In genomic region chr3:86544785-86545184, GRCm38 (mm10) we compare ENCODE assay signal across 13 mouse cellular contexts. TPM values are rescaled to one million over a fixed set of nuclear protein-coding genes. Genes with fewer than 3 reads are reported as not detected.
DNase-seq lines count a peak whose midpoint lies in the region; ATAC-seq lines count a peak whose summit lies in the region.
"Had no signal": no experiment of that assay in that cellular context is flagged by ENCODE, and none has a peak within 500 bp of the region (broad histone marks: within the 10 kb centered on the region; RNA-seq: fewer than 3 reads in every experiment).

No protein-coding gene starts in this region.

- ATAC-seq in heart, embryonic 14.5 days (ENCODE audit: insufficient number of reproducible peaks, insufficient read depth, low FRiP score, low read depth) = no peak
- ATAC-seq in embryonic facial prominence, embryonic 12.5 days (ENCODE audit: insufficient number of reproducible peaks, insufficient read depth, low FRiP score, low TSS enrichment) = no peak
- no peak for ATAC-seq in neural tube, embryonic 14.5 days (ENCODE audit: low read depth)

- intact Hi-C loops in heart, postnatal 36 days (cut with DNase I) = loop anchor here (5.0 kb wide), 1 partner anchor 218 kb away; no protein-coding TSS in a partner anchor
- intact Hi-C loops in left cerebral cortex, postnatal 25 days (cut with DNase I) = no loop called here

- H3K4me2 ChIP-seq in heart, embryonic 14.5 days (ENCODE audit: low read length) = peak overlapping the region; percentile 16; the same call in 1 of the 2 replicates
- H3K4me2 ChIP-seq in embryonic facial prominence, embryonic 12.5 days (replicated peaks) = peak overlapping the region; percentile 20
- H3K4me2 ChIP-seq in neural tube, embryonic 14.5 days (ENCODE audit: low read depth, low read length) = peak overlapping the region; percentile 39
- H3K4me2 ChIP-seq: lung, embryonic 15.5 days had no signal

- H3K9ac ChIP-seq in heart, embryonic 14.5 days (ENCODE audit: low read length) = no peak overlapping the region
- peak overlapping the region; percentile 67 for H3K9ac ChIP-seq in embryonic facial prominence, embryonic 12.5 days
- H3K9ac ChIP-seq in neural tube, embryonic 14.5 days (replicated peaks; ENCODE audit: low read depth, low read length) = peak overlapping the region; percentile 39
- H3K9ac ChIP-seq: lung, embryonic 15.5 days had no signal

- WGBS in heart, embryonic 14.5 days = 39% methylated on average over 3 of the region's 3 CpGs
- WGBS in embryonic facial prominence, embryonic 12.5 days = 15% methylated on average over 3 of the region's 3 CpGs
- 14% methylated on average over 3 of the region's 3 CpGs for WGBS in limb, embryonic 10.5 days
- 44% methylated on average over 3 of the region's 3 CpGs for WGBS in neural tube, embryonic 14.5 days

- H3K4me1 ChIP-seq in heart, embryonic 14.5 days (ENCODE audit: control insufficient read depth in 2 of 2, insufficient read depth in 2 of 2, low read length in 2 of 2) = peaks cover 2 to 21% of the 10 kb centered on the region in 2 experiments
- H3K4me1 ChIP-seq in embryonic facial prominence, embryonic 12.5 days = peaks cover 4% of the 10 kb centered on the region; the same call in 1 of the 2 replicates
- peaks cover 42% of the 10 kb centered on the region for H3K4me1 ChIP-seq in limb, embryonic 10.5 days
- peaks cover 2% of the 10 kb centered on the region; the same call in 1 of the 2 replicates for H3K4me1 ChIP-seq in neural tube, embryonic 14.5 days (ENCODE audit: control insufficient read depth, insufficient read depth, low read length)

- no peak for DNase-seq in heart, postnatal 36 days
- DNase-seq in limb, embryonic 10.5 days (ENCODE audit: low spot score) = peak; percentile 69
- DNase-seq in layer of hippocampus, postnatal 25 days (ENCODE audit: extremely low spot score in 1 of 2, low spot score in 1 of 2) = no peak
- DNase-seq in lung, postnatal 10 days = no peak
- DNase-seq in left cerebral cortex, postnatal 25 days (ENCODE audit: low spot score in 2 of 2) = no peak

- no peaks in the 10 kb centered on the region for H3K9me3 ChIP-seq in heart, embryonic 14.5 days (ENCODE audit: control insufficient read depth, low read length)
- H3K9me3 ChIP-seq in embryonic facial prominence, embryonic 12.5 days = no peaks in the 10 kb centered on the region
- H3K9me3 ChIP-seq in limb, embryonic 10.5 days (replicated peaks) = no peaks in the 10 kb centered on the region
- H3K9me3 ChIP-seq in neural tube, embryonic 14.5 days (ENCODE audit: control insufficient read depth, low read length) = no peaks in the 10 kb centered on the region
- H3K9me3 ChIP-seq: lung, embryonic 15.5 days had no signal

- H3K4me3 ChIP-seq in heart, embryonic 14.5 days (ENCODE audit: control insufficient read depth in 1 of 2, insufficient read depth in 1 of 2, low read depth in 1 of 2, low read length in 2 of 2) = peak overlapping the region in 1 of 2 experiments; percentile 17; a peak in 1 of 4 replicates
- H3K4me3 ChIP-seq in embryonic facial prominence, embryonic 12.5 days = peak overlapping the region; percentile 42
- H3K4me3 ChIP-seq in limb, embryonic 10.5 days = peak overlapping the region; percentile 77
- H3K4me3 ChIP-seq in neural tube, embryonic 14.5 days (ENCODE audit: low read depth, low read length) = peak overlapping the region; percentile 37
- H3K4me3 ChIP-seq: layer of hippocampus, adult 2 months; lung, embryonic 15.5 days had no signal

- H3K27ac ChIP-seq in heart, embryonic 14.5 days (replicated peaks in 1 of 2; ENCODE audit: control insufficient read depth in 1 of 2, insufficient read depth in 1 of 2, low read depth in 2 of 2, low read length in 2 of 2) = no peak overlapping the region
- peak overlapping the region; percentile 78 for H3K27ac ChIP-seq in embryonic facial prominence, embryonic 12.5 days
- peak overlapping the region; percentile 98 for H3K27ac ChIP-seq in limb, embryonic 10.5 days
- H3K27ac ChIP-seq in neural tube, embryonic 14.5 days (ENCODE audit: low read depth, low read length) = peak overlapping the region; percentile 83
- H3K27ac ChIP-seq: layer of hippocampus, adult 2 months; lung, embryonic 15.5 days had no signal

- no peaks in the 10 kb centered on the region for H3K36me3 ChIP-seq in heart, embryonic 14.5 days (ENCODE audit: control insufficient read depth, insufficient read depth, low read length)
- H3K36me3 ChIP-seq in embryonic facial prominence, embryonic 12.5 days = no peaks in the 10 kb centered on the region
- H3K36me3 ChIP-seq in limb, embryonic 10.5 days = peaks cover 6% of the 10 kb centered on the region; the same call in 1 of the 2 replicates
- H3K36me3 ChIP-seq in neural tube, embryonic 14.5 days (ENCODE audit: control insufficient read depth, insufficient read depth, low read length) = no peaks in the 10 kb centered on the region
- H3K36me3 ChIP-seq: lung, embryonic 15.5 days had no signal

- peaks cover 12% of the 10 kb centered on the region for H3K27me3 ChIP-seq in heart, embryonic 14.5 days (ENCODE audit: control insufficient read depth, insufficient read depth, low read length)
- H3K27me3 ChIP-seq in embryonic facial prominence, embryonic 12.5 days = no peaks in the 10 kb centered on the region
- no peaks in the 10 kb centered on the region for H3K27me3 ChIP-seq in limb, embryonic 10.5 days (ENCODE audit: low read depth, poor library complexity, severe bottlenecking)
- no peaks in the 10 kb centered on the region for H3K27me3 ChIP-seq in neural tube, embryonic 14.5 days (ENCODE audit: control insufficient read depth, insufficient read depth, low read length)
- H3K27me3 ChIP-seq: CH12.LX had no signal

RNA-seq across cellular contexts. Expression of gene Mab21l2, which starts 3.6 kb away (rescaled TPM):
- 1.5 and 1.6 TPM in 2 replicates for polyA plus RNA-seq in heart, embryonic 14.5 days (2014; fragmentation: Nextera tagmentation; extraction: Ambion mirVana)
- under 1 TPM; 0.11 to 0.19 TPM for total RNA-seq in heart, postnatal 36 days (2021)
- polyA plus RNA-seq in embryonic facial prominence, embryonic 12.5 days (2016; fragmentation: Nextera tagmentation; extraction: Ambion mirVana) = 193 and 198 TPM in 2 replicates
- 104 and 235 TPM in 2 replicates for polyA plus RNA-seq in limb, embryonic 10.5 days (2016; fragmentation: Nextera tagmentation; extraction: Ambion mirVana)
- 246 and 271 TPM in 2 replicates for polyA plus RNA-seq in neural tube, embryonic 14.5 days (2014; fragmentation: Nextera tagmentation; extraction: Ambion mirVana)
- not detected for total RNA-seq in layer of hippocampus, postnatal 25 days (2021)
- total RNA-seq in left cerebral cortex, postnatal 25 days (2021) = under 1 TPM; 0.14 to 0.16 TPM
- total RNA-seq: layer of hippocampus, adult 2 months; neutrophil, adult 5-6 weeks had no signal
- polyA plus RNA-seq: gonadal fat pad, adult 2 months had no signal

Comparison
In these comparisons a context has a peak if more than half of its experiments do, and no peak if none do; other contexts are left out.
1. H3K27ac ChIP-seq: peak in embryonic facial prominence, embryonic 12.5 days (single experiment), limb, embryonic 10.5 days (single experiment) and neural tube, embryonic 14.5 days (single experiment); none in heart, embryonic 14.5 days (0 of 2).
2. RNA of gene Mab21l2, which starts 3.6 kb away (polyA plus RNA-seq): 246 to 271 TPM in neural tube, embryonic 14.5 days, 104 to 235 TPM in limb, embryonic 10.5 days and 193 to 198 TPM in embryonic facial prominence, embryonic 12.5 days; 1.5 to 1.6 TPM in heart, embryonic 14.5 days; every median in the first group is over 10 times any median in the second.
3. Peak in every context shown above with its lines, with median percentiles within 50 percentile points of each other: H3K4me2 ChIP-seq.